Comparison of ENCODE assay signal across 11 mouse cellular contexts in the genomic region with DNA sequence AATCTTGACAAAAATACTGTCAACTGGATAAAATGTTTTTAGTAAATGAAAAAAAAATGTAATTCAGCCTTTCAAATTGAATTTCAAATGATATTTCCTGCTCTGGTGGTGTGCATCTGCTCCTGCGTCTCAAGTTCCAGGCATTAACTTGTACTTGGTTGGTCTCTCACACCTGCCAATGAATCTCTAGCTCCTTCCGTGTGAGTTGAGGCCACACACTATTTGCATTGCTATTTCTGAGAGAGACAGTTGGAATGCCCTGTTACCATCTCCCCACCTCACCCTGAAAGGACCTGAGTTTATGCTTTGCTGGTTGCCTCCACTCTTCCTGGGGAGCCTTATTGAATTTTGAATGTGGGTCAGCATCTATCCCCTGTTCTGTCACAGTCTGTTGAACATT.
"Had no signal": no experiment of that assay in that cellular context is flagged by ENCODE, and none has a peak within 500 bp of the region (broad histone marks: within the 10 kb centered on the region; RNA-seq: fewer than 3 reads in every experiment).

No protein-coding gene starts in this region.

- DNase-seq: kidney, adult 11 months; kidney, postnatal 25 days; liver, embryonic 13.5 days; lung, adult 2 months; lung, postnatal 14 days; lung, postnatal 4 days; midbrain, embryonic 14.5 days; right cerebral cortex, postnatal 25 days; spleen, adult 18-20 months; thymus, adult 18-20 months; thymus, postnatal 36 days had no signal
